Mouse (Mus musculus) forebrain, embryonic 15.5 days (tissue): Measurements from ENCODE around the gene Ccnl2. TPM values are rescaled to one million over a fixed set of nuclear protein-coding genes. Genes with fewer than 3 reads are reported as not detected.
A peak's percentile ranks its signal among the peaks of the same experiment; 100 is the strongest.

Experiments used
- ATAC-seq: fragments of 200-750 bp; cut with Nextera tagmentation; replicated peaks from 2 replicates; pipeline ENCODE4 v1.8.0; 2017; ENCODE audit warnings: mild to moderate bottlenecking, moderate TSS enrichment, moderate library complexity
- H3K27ac ChIP-seq: fragments of 300-500 bp; sonication (generic); replicated peaks from 2 replicates; pipeline ENCODE4 v1.5.1; 2015; ENCODE audit warnings: mild to moderate bottlenecking, inconsistent platforms
- H3K27me3 ChIP-seq: fragments of 300-500 bp; sonication (generic); 2 replicates; pipeline ENCODE4 v1.6.1; 2015; ENCODE audit warnings: inconsistent platforms
- H3K36me3 ChIP-seq: fragments of 300-500 bp; sonication (generic); 2 replicates; pipeline ENCODE4 v1.6.1; 2015; ENCODE audit warnings: mild to moderate bottlenecking, inconsistent platforms
- H3K4me1 ChIP-seq: fragments of 300-500 bp; sonication (generic); 2 replicates; pipeline ENCODE4 v1.6.1; 2015; ENCODE audit warnings: inconsistent platforms
- H3K4me2 ChIP-seq: fragments of 300-500 bp; sonication (generic); replicated peaks from 2 replicates; pipeline ENCODE4 v1.6.1; 2015; ENCODE audit warnings: mild to moderate bottlenecking, inconsistent platforms
- H3K4me3 ChIP-seq: fragments of 300-500 bp; sonication (generic); 2 replicates; pipeline ENCODE4 v1.5.1; 2015; ENCODE audit warnings: mild to moderate bottlenecking, inconsistent platforms
- H3K9ac ChIP-seq: fragments of 300-500 bp; sonication (generic); replicated peaks from 2 replicates; pipeline ENCODE4 v1.6.1; 2015; ENCODE audit warnings: mild to moderate bottlenecking, inconsistent platforms
- H3K9me3 ChIP-seq: fragments of 300-500 bp; sonication (generic); 2 replicates; pipeline ENCODE4 v1.6.1; 2016; ENCODE audit warnings: inconsistent platforms
- WGBS: fragments of 180-500 bp; shearing (Covaris S2); methylation state at CpG from one replicate; pipeline ENCODE4 v1.1.7; 2015; ENCODE audit warnings: mixed read lengths; 5-methylcytosine and 5-hydroxymethylcytosine counted together
- polyA plus RNA-seq: library from polyadenylated mRNA; unstranded; fragments of >200 nt; fragmentation: Nextera tagmentation; extraction: Ambion mirVana; gene quantifications from 2 replicates; pipeline ENCODE4 v1.2.1, GENCODE M21; 2015

Ccnl2 gene
- 172 and 173 TPM in 2 replicates for polyA plus RNA-seq

DNA sequence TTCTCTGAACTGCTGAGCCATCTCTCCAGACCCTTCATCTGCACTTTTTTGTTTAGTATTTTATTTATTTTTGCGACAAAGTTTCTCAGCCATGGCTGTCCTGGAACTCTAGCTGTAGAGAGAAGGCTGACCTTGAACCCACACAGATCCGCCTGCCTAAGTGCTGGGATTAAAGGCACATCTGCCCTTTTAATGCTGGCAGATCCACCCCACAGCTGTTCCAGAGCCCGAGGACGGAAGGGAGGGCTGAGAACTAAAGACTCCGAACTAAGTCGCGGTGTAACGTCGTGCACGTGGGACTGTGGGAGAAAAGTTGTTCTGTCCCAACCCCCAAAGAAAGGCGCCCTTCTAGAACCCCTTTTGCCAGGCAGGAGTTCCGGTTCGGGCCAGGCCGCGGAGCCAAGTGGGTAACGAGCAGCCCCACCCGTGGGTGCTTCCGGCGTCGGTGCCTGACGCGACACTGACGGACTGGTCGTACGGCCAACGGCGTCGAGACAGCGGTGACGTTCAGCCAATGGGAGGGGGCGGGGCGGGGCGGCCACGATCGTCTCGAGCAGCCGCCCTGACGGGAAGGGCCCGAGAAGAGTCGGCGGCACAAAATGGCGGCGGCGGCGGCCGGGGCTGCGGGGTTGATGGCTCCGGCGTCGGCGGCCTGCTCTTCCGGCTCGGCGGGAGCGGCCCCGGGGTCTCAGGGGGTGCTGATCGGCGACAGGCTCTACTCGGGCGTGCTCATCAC, at the start of gene Ccnl2:
Gene Ccnl2 (plus strand): TSS at position 561 of the 736 bp plus-strand sequence.
- Histone ChIP-seq H3K27me3 (no peaks in the 10 kb centered on the region), H3K4me1 (peaks cover 25% of the 10 kb centered on the region), H3K36me3 (peaks cover 67% of the 10 kb centered on the region), H3K9ac (peak within 1 kb of the TSS; percentile 94), H3K9me3 (no peaks in the 10 kb centered on the region), H3K4me2 (peak within 1 kb of the TSS; percentile 88), H3K27ac (peak within 1 kb of the TSS; percentile 88), H3K4me3 (peak within 1 kb of the TSS; percentile 97)
- peak; percentile 99 for ATAC-seq
- WGBS: under 1% methylated on average over 60 of the region's 60 CpGs

DNA sequence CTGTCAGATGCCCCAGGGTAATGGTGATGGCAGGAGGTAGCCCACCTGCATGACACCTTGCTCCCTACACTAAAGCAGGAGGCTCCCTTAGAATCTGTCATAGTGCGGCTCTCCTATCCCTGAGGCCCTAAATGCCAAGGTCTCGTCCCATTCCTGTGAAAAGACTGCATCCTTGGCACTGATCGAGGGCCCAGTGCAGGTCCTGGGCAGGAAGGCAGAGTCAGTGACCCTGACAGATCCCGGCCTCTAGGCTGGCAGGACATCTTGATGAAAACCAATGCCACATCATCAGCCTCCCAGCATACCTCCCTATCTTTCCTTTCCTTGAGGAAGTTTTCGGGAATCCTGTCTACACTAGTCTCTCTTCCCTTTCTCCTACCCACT, 42.8 kb upstream of the Ccnl2 start:
- Histone ChIP-seq H3K27me3 (0 out of 2 replicates have a peak, but pooled peaks cover 8% of the 10 kb centered on the region), H3K27ac (no peak overlapping the region)
- 61% methylated on average over 5 of the region's 5 CpGs for WGBS

DNA sequence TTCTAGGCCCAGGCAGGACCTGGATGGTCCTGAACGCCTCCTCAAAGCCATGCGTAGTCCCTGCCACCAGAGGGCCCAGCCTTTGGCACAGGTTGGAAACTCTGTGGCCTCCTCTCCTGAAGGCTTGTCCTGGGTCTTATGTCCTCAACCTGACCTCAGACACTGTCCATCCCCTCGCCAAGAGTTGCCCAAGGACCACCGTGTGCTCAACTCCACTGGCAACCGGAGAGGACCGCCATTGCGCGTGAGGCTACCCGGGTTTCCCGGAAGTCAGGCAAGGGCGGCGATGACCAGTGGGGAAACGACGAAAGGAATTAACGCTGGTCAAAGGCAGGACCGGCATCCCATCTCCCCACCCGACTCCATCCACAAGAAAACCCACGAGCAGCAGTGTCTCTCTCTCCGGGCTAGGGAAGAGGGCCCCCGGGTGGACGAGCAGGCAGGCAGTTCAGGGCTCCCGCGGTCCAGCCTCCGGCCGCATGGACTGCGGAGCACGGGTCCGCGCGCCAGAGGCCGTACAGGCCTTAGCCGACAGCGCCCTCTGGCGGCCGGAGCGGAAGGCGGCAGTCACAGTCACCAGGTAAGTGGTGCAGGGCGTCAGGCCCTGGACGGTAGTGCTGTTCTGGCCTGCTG, 42.3 kb upstream of the Ccnl2 start:
- Histone ChIP-seq H3K4me1 (peaks cover 28% of the 10 kb centered on the region), H3K4me2 (peak overlapping the region; percentile 79), H3K9me3 (no peaks in the 10 kb centered on the region), H3K36me3 (no peaks in the 10 kb centered on the region), H3K27me3 (0 out of 2 replicates have a peak, but pooled peaks cover 8% of the 10 kb centered on the region), H3K27ac (no peak overlapping the region), H3K9ac (peak overlapping the region; percentile 69), H3K4me3 (peak overlapping the region; percentile 49)
- WGBS: under 1% methylated on average over 39 of the region's 39 CpGs
- peak; percentile 85 for ATAC-seq

More for the DNA sequence above, 42.8 kb upstream of the Ccnl2 start:
- Histone ChIP-seq H3K36me3 (no peaks in the 10 kb centered on the region), H3K4me2 (peak overlapping the region; percentile 79), H3K4me3 (peak overlapping the region; percentile 49), H3K9me3 (no peaks in the 10 kb centered on the region), H3K4me1 (peaks cover 22% of the 10 kb centered on the region), H3K9ac (peak overlapping the region; percentile 69)
- ATAC-seq: no peak

DNA sequence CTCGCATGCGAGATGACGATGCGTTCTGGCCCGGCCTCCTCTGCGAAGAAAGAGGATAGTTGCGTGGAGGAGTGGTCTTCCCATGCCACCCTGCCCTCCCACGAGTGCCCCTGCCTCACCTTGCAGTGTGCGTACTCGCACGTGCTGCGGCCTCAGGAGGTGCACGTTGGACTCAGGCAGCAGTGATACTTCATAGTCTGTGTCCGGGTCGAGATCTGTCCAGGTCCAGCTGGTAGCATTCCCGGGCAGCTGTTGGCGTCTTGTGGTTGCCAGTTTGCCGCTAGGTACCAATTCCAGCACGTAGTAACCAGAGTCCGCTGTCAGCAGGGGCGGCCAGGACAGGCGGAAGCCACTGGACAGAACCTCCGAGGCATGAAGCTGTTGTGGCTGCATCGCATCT, 41.7 kb upstream of the Ccnl2 start:
- Histone ChIP-seq H3K4me2 (peak overlapping the region; percentile 79), H3K4me3 (peak overlapping the region; percentile 49), H3K9ac (peak overlapping the region; percentile 69), H3K36me3 (no peaks in the 10 kb centered on the region), H3K27ac (no peak overlapping the region), H3K4me1 (peaks cover 34% of the 10 kb centered on the region), H3K27me3 (0 out of 2 replicates have a peak, but pooled peaks cover 8% of the 10 kb centered on the region), H3K9me3 (no peaks in the 10 kb centered on the region)
- WGBS: 37% methylated on average over 24 of the region's 24 CpGs
- peak; percentile 38 for ATAC-seq

DNA sequence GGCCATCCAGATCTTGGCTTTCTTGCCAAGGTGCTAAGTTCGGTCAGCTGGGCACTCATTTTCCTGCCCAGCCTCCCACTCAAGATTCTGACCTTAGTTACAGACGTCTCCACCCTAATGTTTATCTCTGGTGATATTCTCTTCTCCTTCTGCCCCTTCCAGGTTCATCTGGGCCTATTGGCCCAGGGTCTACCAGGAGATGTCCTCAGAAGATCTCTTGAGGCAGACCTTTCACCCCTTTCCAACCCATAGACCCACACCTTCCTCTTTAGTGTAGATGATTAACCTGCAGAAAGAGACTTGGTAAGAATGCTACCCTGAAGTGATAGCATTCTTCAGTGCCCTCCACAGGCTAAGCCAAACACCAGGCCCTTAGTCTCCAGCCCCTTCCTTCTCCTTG, 40.6 kb upstream of the Ccnl2 start:
- Histone ChIP-seq H3K36me3 (no peaks in the 10 kb centered on the region), H3K27me3 (0 out of 2 replicates have a peak, but pooled peaks cover 8% of the 10 kb centered on the region), H3K4me1 (peaks cover 36% of the 10 kb centered on the region), H3K4me3 (no peak overlapping the region), H3K9ac (no peak overlapping the region), H3K4me2 (no peak overlapping the region), H3K9me3 (no peaks in the 10 kb centered on the region), H3K27ac (no peak overlapping the region)
- WGBS: 85% methylated on average over 2 of the region's 2 CpGs
- no peak for ATAC-seq

DNA sequence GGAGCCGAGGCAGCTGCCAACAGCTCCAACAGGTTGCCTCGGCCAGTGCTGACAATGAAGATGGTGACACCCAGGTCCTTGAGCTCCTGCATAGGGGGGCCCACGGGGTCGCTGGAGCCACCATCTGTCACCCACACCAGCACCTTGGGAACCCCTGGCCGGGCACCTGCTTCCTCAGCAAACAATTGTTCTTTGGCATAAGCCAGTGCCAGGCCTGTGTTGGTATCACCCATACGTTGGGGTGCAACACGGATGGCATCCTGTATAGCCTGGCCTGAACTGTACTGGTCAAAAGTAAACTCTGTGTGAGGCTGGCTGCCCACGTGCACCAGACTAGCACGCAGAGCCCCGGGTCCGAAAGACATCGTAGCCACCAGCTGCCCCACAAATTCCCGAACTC, 39.5 kb upstream of the Ccnl2 start:
- ATAC-seq: no peak
- H3K36me3 ChIP-seq: no peaks in the 10 kb centered on the region
- 0 out of 2 replicates have a peak, but pooled peaks cover 8% of the 10 kb centered on the region for H3K27me3 ChIP-seq
- WGBS: 86% methylated on average over 13 of the region's 13 CpGs
- H3K4me1 ChIP-seq: peaks cover 36% of the 10 kb centered on the region
- no peak overlapping the region for H3K4me2 ChIP-seq
- no peak overlapping the region for H3K9ac ChIP-seq
- H3K4me3 ChIP-seq: no peak overlapping the region
- H3K9me3 ChIP-seq: no peaks in the 10 kb centered on the region
- H3K27ac ChIP-seq: no peak overlapping the region

DNA sequence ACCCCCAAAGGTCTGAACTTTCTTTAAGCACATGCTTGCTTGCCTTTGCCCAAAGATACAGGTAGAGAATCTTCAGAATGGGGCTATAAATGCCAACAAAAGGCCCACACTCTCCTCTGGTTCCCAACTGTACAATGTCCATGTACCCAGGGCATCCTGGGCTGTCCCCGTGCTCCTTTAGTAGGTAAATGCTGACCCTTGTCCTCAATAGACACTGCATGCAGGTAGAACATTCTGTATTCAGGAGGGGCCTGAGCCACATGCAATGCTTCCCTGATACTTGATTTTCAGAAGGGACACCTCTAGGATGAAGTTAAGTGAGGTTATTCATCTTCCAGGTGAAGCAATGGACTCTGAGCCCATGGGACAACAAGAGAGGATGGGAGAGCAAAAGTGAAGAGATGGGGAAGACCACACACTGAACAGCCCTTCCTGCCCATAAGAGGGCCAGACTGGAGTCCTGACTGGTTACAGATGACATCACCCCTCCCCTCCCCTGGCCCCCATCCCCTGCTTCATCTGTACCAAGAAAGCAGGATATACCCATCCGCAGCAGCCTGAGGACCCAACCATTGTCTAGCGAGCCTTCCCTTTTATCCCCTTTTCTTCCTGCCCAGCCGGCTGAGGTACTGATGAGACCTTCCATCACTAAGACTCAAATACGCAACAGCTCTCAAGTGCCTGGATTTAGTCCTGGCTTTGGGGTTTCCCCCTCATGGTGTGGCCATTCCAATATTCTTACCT, 38.8 kb upstream of the Ccnl2 start:
- H3K4me1 ChIP-seq: peaks cover 36% of the 10 kb centered on the region
- H3K9me3 ChIP-seq: no peaks in the 10 kb centered on the region
- no peak overlapping the region for H3K9ac ChIP-seq
- H3K27ac ChIP-seq: no peak overlapping the region
- H3K4me3 ChIP-seq: peak overlapping the region; percentile 46
- no peak for ATAC-seq
- peak overlapping the region; percentile 66 for H3K4me2 ChIP-seq
- 0 out of 2 replicates have a peak, but pooled peaks cover 8% of the 10 kb centered on the region for H3K27me3 ChIP-seq
- 34% methylated on average over 5 of the region's 5 CpGs for WGBS
- no peaks in the 10 kb centered on the region for H3K36me3 ChIP-seq

DNA sequence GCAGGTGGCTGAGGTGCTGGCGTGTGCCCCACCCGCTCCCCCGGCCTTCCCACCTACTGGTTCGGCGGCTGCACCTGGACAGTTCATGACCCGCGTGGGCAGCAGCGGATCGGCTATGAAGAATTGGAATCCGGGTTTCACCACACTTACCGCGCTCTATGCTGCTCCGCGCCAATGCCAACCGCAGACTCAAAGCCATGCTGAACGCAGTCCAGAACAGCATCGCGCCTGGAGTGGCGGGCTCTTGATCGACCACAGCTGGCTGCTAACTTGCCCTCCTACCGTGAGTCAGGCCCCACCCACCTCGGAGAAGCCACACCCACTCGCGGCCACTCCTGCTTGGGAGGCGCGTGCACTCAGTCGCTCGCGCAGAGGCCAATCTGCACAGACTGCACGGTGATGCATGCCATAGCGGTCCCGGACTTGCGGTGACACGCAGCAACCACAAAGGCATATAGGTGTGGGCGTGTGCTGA, 38.0 kb upstream of the Ccnl2 start, which contains the start of gene Vwa1:
Gene Vwa1 (minus strand): TSS at position 419 of the 475 bp plus-strand sequence.
- H3K9ac ChIP-seq: peak within 1 kb of the TSS; percentile 53
- H3K4me3 ChIP-seq: peak within 1 kb of the TSS; percentile 46
- no peaks in the 10 kb centered on the region for H3K36me3 ChIP-seq
- H3K27ac ChIP-seq: peak within 1 kb of the TSS; percentile 36; the same call in 1 of the 2 replicates
- H3K27me3 ChIP-seq: 0 out of 2 replicates have a peak, but pooled peaks cover 8% of the 10 kb centered on the region
- no peaks in the 10 kb centered on the region for H3K9me3 ChIP-seq
- H3K4me2 ChIP-seq: peak within 1 kb of the TSS; percentile 66
- H3K4me1 ChIP-seq: peaks cover 36% of the 10 kb centered on the region
- peak; percentile 71 for ATAC-seq
- 1% methylated on average over 35 of the region's 35 CpGs for WGBS

DNA sequence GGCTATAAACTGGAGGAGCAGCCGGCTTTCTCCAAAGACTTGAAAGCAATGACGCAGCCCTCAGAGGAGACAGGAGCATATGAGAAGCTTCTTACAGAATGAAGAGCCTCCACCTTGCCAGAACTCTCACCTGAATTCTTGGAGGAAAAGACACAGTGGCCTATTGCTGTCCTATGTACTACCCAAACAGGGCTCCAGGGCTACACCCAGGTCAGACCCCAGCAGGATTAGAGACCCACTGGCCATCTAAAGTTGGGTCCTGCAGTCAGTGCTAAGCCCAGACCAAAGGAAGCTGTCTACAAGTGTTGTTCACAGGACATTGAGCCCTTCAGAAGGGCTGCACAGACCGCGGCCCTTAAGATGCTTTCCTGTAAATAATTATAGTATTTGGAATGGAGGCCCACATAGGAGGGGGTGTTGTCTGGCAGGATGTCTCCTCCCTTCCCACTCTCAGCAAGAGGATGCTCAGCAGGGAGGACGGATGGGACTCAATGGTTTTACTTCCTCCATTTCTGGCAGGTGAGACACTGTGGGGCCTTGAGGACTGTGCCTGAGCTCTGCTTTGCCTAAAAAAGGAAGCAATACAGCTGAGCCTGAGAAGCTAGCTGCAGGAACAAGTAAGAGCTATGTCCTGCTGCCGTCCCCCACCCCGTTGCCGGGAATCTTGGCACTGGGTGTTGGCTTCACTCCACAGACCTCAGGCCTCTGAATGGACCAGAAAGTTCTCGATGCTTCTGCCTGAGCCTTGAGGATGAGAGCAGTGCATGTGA, 37.1 kb upstream of the Ccnl2 start:
- Histone ChIP-seq H3K9me3 (no peaks in the 10 kb centered on the region), H3K27ac (no peak overlapping the region; the same call in 1 of the 2 replicates), H3K4me3 (peak overlapping the region; percentile 46), H3K4me2 (peak overlapping the region; percentile 66), H3K9ac (peak overlapping the region; percentile 53), H3K36me3 (no peaks in the 10 kb centered on the region), H3K4me1 (peaks cover 28% of the 10 kb centered on the region), H3K27me3 (0 out of 2 replicates have a peak, but pooled peaks cover 8% of the 10 kb centered on the region)
- no peak for ATAC-seq
- WGBS: 47% methylated on average over 9 of the region's 9 CpGs

DNA sequence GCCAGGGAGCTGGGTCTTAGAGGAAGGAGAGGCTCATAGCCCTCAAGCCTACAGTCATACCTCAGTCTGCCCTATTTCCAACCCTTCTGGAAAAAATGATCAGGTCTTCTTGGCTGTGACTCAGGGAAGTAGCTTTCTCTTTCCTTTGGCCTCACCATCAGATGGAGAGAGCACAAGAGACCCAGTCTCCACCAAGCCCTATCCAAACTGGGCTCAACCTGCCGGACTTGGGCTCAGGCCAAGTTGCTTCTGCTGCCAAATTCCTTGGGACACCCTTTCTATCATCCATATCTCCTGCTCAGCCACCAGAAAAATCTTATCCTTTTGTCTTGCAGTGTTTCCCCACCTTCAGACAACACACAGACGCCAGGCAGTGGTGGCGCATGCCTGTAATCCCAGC, 36.4 kb upstream of the Ccnl2 start:
- 62% methylated on average over 3 of the region's 3 CpGs for WGBS
- H3K4me2 ChIP-seq: no peak overlapping the region
- ATAC-seq: no peak
- no peaks in the 10 kb centered on the region for H3K36me3 ChIP-seq
- H3K4me3 ChIP-seq: no peak overlapping the region
- peaks cover 23% of the 10 kb centered on the region for H3K4me1 ChIP-seq
- H3K9me3 ChIP-seq: no peaks in the 10 kb centered on the region
- H3K27me3 ChIP-seq: 0 out of 2 replicates have a peak, but pooled peaks cover 8% of the 10 kb centered on the region
- H3K27ac ChIP-seq: no peak overlapping the region
- H3K9ac ChIP-seq: no peak overlapping the region

DNA sequence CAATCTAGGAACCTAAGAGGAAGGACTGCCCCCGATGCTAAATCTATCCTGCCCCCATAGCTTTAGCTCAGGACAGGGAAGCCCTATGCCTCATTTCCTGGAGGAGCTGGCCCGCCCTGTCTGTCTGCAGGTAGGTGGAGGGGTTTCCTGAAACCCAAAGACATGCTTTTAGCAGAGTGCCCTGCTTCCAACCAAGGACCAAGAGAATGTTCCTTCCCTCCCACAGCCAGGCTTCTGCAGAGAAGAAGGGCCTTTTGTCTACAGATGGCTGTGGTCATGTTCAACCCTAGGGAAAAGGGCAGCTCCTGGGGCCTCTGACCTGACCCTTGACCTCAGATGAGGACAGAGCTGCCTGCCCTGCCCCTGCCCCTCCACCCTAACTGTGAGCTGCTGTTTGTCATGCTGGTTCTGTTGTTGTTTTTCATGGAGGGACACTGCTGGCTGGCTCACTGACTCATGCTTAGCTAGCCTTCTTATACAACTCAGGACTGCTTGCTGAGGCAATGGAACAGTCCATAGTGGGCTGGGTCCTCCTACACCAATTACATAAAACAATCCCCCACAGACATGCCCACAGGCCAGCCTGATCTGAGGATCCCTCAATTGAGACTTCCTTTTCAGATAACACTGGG, 35.5 kb upstream of the Ccnl2 start:
- Histone ChIP-seq H3K36me3 (no peaks in the 10 kb centered on the region), H3K4me1 (peaks cover 23% of the 10 kb centered on the region), H3K27me3 (0 out of 2 replicates have a peak, but pooled peaks cover 6% of the 10 kb centered on the region), H3K27ac (no peak overlapping the region), H3K9ac (no peak overlapping the region), H3K4me3 (no peak overlapping the region), H3K4me2 (no peak overlapping the region), H3K9me3 (no peaks in the 10 kb centered on the region)
- 63% methylated on average over 2 of the region's 2 CpGs for WGBS
- no peak for ATAC-seq
